Mouse (Mus musculus) gastrocnemius, adult 2 months (tissue): ENCODE results near the gene Slc37a3. TPM values are rescaled to one million over a fixed set of nuclear protein-coding genes. Genes with fewer than 3 reads are reported as not detected.
"Not testable (repeated sequence)": the region's sequence is repeated elsewhere in the genome, so short reads cannot be mapped to it uniquely, and the experiment has no call there.

Experiments
- DNase-seq: peaks from one replicate; pipeline ENCODE4 v3.0.0; 2022
- H3K27ac ChIP-seq: fragments of 200-600 bp; 2 replicates; pipeline ENCODE4 v1.8.1; 2022; ENCODE audit warnings: mild to moderate bottlenecking
- H3K4me3 ChIP-seq: fragments of 200-600 bp; 2 replicates; pipeline ENCODE4 v1.8.1; 2022; ENCODE audit warnings: mild to moderate bottlenecking, moderate library complexity
- CTCF ChIP-seq: fragments of 200-600 bp; IDR thresholded peaks from 2 replicates; pipeline ENCODE4 v1.8.1; 2022; ENCODE audit warnings: antibody characterized with exemption, mild to moderate bottlenecking, moderate library complexity
- intact Hi-C: fragments of 180-260 bp; cut with DNase I; formaldehyde crosslinking; loops from one replicate; pipeline ENCODE4 v1.15.1; 2025
- total RNA-seq, 2 experiments: library from RNA; stranded (reverse); gene quantifications; 2 replicates each; pipeline ENCODE4 v1.2.3; 2021

Slc37a3 gene
- total RNA-seq, 2 experiments from 2014 or later, result 14.2 to 15.9 TPM

- Histone ChIP-seq H3K27ac (no peak overlapping the region; the same call in 1 of the 2 replicates), H3K4me3 (no peak overlapping the region)
- DNase-seq, result peak; percentile 44
- TF ChIP-seq CTCF, result no peak
- intact Hi-C loops, result no loop called here
Measured at GRCm38 (mm10) chr6:39372727-39373126, 4.7 kb downstream of the Slc37a3 start.

- DNase-seq, result no peak
- no peak overlapping the region for H3K27ac ChIP-seq
- intact Hi-C loops, result no loop called here
- no peak for TF ChIP-seq CTCF
- no peak overlapping the region for H3K4me3 ChIP-seq
Measured at GRCm38 (mm10) chr6:39372042-39372441, 5.4 kb downstream of the Slc37a3 start.

GRCm38 (mm10) chr6:39369631-39370030, 7.8 kb downstream of the Slc37a3 start:
- H3K4me3 ChIP-seq, result no peak overlapping the region
- intact Hi-C loops, result no loop called here
- no peak overlapping the region for H3K27ac ChIP-seq
- TF ChIP-seq CTCF, result no peak
- DNase-seq, result no peak

DNA sequence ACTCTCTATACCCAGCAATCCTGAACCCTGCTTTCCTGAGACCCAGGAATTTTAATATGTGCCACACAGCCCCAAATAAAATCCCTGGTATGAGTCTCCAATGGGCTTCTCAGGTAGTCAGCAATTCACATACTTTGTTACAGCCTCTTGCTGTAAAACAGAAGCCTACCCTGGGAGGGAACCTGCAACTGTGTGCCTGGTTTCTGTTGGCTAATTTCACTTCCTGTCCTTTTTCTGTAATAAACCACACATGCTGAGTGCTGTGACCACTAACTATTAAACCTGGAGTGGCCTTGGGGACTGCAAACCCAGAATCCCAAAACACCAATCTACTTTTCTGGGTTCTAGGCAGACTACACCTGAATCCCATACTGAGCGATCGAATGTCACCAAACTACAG, 14.8 kb downstream of the Slc37a3 start:
- no peak for DNase-seq
- no peak for TF ChIP-seq CTCF
- no peak overlapping the region for H3K4me3 ChIP-seq
- H3K27ac ChIP-seq, result no peak overlapping the region
- intact Hi-C loops, result no loop called here

GRCm38 (mm10) chr6:39359207-39359606, 18.3 kb downstream of the Slc37a3 start:
- DNase-seq, intact Hi-C loops, H3K27ac ChIP-seq, H3K4me3 ChIP-seq: not testable (repeated sequence)

- no peak overlapping the region; the same call in 1 of the 2 replicates for H3K27ac ChIP-seq
- DNase-seq, result no peak
- no peak overlapping the region for H3K4me3 ChIP-seq
- TF ChIP-seq CTCF, result no peak
- intact Hi-C loops, result loop anchor here (5.0 kb wide), 1 partner anchor 162 kb away; no protein-coding TSS in a partner anchor
Measured at GRCm38 (mm10) chr6:39348946-39349345, 28.5 kb downstream of the Slc37a3 start.

DNA sequence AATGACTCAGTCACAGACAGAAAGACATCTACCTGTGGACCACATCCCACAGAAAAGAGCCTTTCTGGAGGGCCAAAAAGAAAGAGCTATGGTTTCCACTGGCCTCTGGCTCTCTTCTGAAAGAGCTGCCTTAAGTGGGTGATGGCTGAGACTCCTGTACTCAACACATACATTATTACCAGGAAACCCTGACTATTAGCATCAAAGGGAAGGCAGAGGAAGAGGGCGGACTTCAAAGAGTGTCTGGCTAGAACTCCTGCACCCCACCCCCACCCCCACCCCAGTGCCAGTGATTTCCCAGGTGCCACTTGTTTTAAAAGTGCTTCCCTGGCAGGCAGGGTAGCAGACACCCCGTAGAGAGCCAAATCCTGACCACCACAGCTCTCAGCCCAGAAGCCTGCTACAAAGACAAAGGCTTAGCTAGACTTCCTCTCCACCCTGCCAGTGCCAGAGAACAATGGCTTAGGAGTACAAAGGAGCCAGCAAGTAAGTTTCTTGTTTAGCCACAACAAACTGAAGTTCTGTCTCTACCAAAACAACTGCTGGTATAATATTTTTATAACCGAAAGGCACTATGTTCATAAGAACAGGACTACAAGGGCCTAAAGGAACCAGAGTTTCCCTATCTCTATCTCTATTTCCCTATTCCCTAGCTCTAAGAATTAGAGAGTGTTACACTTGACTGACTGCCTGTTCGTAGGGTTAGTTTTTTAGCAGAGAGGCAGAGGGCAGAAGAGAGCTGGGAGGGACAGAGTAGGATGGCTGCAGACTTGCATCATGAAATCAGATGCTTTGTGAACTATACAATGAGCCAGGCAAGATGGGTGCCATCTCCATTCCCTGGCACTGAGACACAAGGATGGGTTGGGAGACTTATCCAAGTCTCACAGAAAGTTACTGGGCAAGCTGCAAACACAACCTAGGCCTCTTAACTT, 29.3 kb downstream of the Slc37a3 start:
- Histone ChIP-seq H3K27ac (peak overlapping the region; percentile 38; the same call in 1 of the 2 replicates), H3K4me3 (no peak overlapping the region)
- 0 out of 2 replicates have a peak, but pooled peaks have one; percentile 2 for TF ChIP-seq CTCF
- no peak for DNase-seq
- intact Hi-C loops, result loop anchor here (5.0 kb wide), 1 partner anchor 161 kb away; no protein-coding TSS in a partner anchor

- TF ChIP-seq CTCF, result no peak
- intact Hi-C loops, result loop anchor here (5.0 kb wide), 1 partner anchor 160 kb away; no protein-coding TSS in a partner anchor
- no peak overlapping the region for H3K27ac ChIP-seq
- H3K4me3 ChIP-seq, result no peak overlapping the region
- no peak for DNase-seq
Measured at GRCm38 (mm10) chr6:39346991-39347501, 30.4 kb downstream of the Slc37a3 start.

DNA sequence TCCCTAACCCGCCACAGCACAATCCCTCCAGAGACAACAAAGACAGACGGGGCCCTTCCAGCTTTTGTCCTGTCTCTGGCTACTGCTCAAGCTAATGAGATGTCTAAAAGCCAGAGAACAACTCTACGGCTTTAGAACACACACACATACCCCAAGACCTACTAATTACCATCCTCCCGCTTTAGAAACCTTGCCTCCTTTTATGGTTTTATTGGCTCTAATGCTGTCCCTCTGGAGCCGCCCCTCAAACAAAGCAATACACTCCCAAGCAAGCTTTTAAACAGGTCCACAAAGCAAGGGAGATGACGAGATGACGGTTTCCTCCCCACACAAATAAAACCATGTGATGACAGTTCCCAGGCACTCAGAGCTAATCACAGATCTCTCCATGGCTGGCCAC, 32.0 kb downstream of the Slc37a3 start:
- no peak for TF ChIP-seq CTCF
- Histone ChIP-seq H3K4me3 (no peak overlapping the region), H3K27ac (no peak overlapping the region)
- intact Hi-C loops, result loop anchor here (2.0 to 5.0 kb wide), 2 partner anchors 158 to 199 kb away; no protein-coding TSS in a partner anchor
- DNase-seq, result no peak

- TF ChIP-seq CTCF, result peak; percentile 96
- DNase-seq, result peak; percentile 86
- intact Hi-C loops, result loop anchor here (1.0 to 2.0 kb wide), 2 partner anchors 139 to 197 kb away; no protein-coding TSS in a partner anchor
Measured at GRCm38 (mm10) chr6:39344020-39344419, 33.5 kb downstream of the Slc37a3 start.

DNA sequence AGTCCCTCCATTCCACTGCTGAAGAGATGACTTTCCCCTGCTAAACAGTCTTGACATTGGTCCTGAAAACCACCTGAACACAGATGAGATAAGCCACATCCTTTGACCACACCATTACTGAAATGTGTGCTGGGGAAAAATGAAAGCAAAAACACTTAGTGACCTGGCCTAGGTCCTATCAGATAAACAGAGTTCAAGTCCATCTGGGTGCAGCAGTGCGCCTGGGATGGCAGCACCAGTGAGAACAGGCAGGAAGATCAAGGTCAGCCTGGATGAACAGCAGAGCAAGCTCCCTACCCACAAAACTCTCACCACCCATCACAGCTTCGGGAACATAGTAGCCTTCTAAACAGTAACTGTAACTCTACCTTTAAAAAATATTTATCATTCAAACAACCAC, 35.7 kb downstream of the Slc37a3 start:
- intact Hi-C loops, result no loop called here
- Histone ChIP-seq H3K4me3 (no peak overlapping the region), H3K27ac (no peak overlapping the region)
- no peak for DNase-seq
- no peak for TF ChIP-seq CTCF

More at GRCm38 (mm10) chr6:39344020-39344419, 33.5 kb downstream of the Slc37a3 start:
- Histone ChIP-seq H3K4me3 (no peak overlapping the region), H3K27ac (no peak overlapping the region)

GRCm38 (mm10) chr6:39338359-39338758, 39.1 kb downstream of the Slc37a3 start:
- intact Hi-C loops, result no loop called here
- Histone ChIP-seq H3K4me3 (no peak overlapping the region), H3K27ac (no peak overlapping the region)
- no peak for TF ChIP-seq CTCF
- DNase-seq, result no peak

GRCm38 (mm10) chr6:39334873-39335272, 42.6 kb downstream of the Slc37a3 start:
- H3K4me3 ChIP-seq, result no peak overlapping the region
- no peak for TF ChIP-seq CTCF
- intact Hi-C loops, result no loop called here
- DNase-seq, result no peak
- no peak overlapping the region for H3K27ac ChIP-seq
